Mouse (Mus musculus) cerebellum, adult 2 months (tissue): ENCODE results near the gene Plcb3. TPM values are rescaled to one million over a fixed set of nuclear protein-coding genes. Genes with fewer than 3 reads are reported as not detected.
"Not testable (repeated sequence)": the region's sequence is repeated elsewhere in the genome, so short reads cannot be mapped to it uniquely, and the experiment has no call there.

ENCODE experiments used
- DNase-seq, 2 experiments: peaks; one replicate each; pipeline ENCODE4 v3.0.0; 2021
- H3K27ac ChIP-seq: fragments of 200-500 bp; 2 replicates; pipeline ENCODE4 v1.5.1; 2012; ENCODE audit warnings: low read length, control low read depth, inconsistent platforms; ENCODE audit not compliant: insufficient read depth
- H3K27me3 ChIP-seq: fragments of 200-500 bp; 2 replicates; pipeline ENCODE4 v1.6.1; 2012; ENCODE audit warnings: inconsistent platforms, mild to moderate bottlenecking, low read length, moderate library complexity; ENCODE audit not compliant: control insufficient read depth, insufficient read depth
- H3K4me1 ChIP-seq: fragments of 200-500 bp; 2 replicates; pipeline ENCODE4 v1.6.1; 2011; ENCODE audit warnings: low read length; ENCODE audit not compliant: control insufficient read depth, insufficient read depth
- H3K4me3 ChIP-seq: fragments of 200-500 bp; replicated peaks from 2 replicates; pipeline ENCODE3; 2011; ENCODE audit warnings: mild to moderate bottlenecking, low read depth, low read length, control low read depth; ENCODE audit not compliant: insufficient read depth
- CTCF ChIP-seq: fragments of 200-500 bp; IDR thresholded peaks from 2 replicates; pipeline ENCODE4 v1.5.1; 2011; ENCODE audit warnings: low read depth, mild to moderate bottlenecking, control low read depth, low read length, moderate library complexity, borderline replicate concordance; ENCODE audit not compliant: insufficient read depth
- POLR2A ChIP-seq: fragments of 200-500 bp; IDR thresholded peaks from 2 replicates; pipeline ENCODE4 v1.6.1; 2011; ENCODE audit warnings: low read length, control low read depth, borderline replicate concordance; ENCODE audit not compliant: insufficient read depth
- WGBS: fragments of 180-500 bp; shearing (Covaris S2); methylation state at CpG from one replicate; pipeline ENCODE4 v1.1.7; 2018; 5-methylcytosine and 5-hydroxymethylcytosine counted together
- polyA plus RNA-seq: library from polyadenylated mRNA; depleted of rRNA; stranded (reverse); fragments of >200 nt; gene quantifications from 2 replicates; pipeline ENCODE4 v1.2.3, GENCODE M21; 2012

Plcb3 gene
- polyA plus RNA-seq, 1 experiment, result 53.2 TPM

- WGBS, result 84% methylated on average over 8 of the region's 8 CpGs
- H3K4me3 ChIP-seq, result no peak overlapping the region
Measured at GRCm38 (mm10) chr19:6994002-6994401, 17.7 kb upstream of the Plcb3 start.

GRCm38 (mm10) chr19:6993011-6993770 lies 16.9 kb upstream of the Plcb3 start:
- peak overlapping the region; percentile 94 for H3K4me3 ChIP-seq
- peaks cover 12% of the 10 kb centered on the region for H3K4me1 ChIP-seq
- peak overlapping the region; percentile 14; the same call in 1 of the 2 replicates for H3K27ac ChIP-seq
- no peaks in the 10 kb centered on the region for H3K27me3 ChIP-seq
- 57% methylated on average over 14 of the region's 14 CpGs for WGBS
- DNase-seq, result no peak
- TF ChIP-seq POLR2A (no peak), CTCF (no peak)

More at GRCm38 (mm10) chr19:6994002-6994401, 17.7 kb upstream of the Plcb3 start:
- TF ChIP-seq CTCF, result no peak
- no peak for TF ChIP-seq POLR2A
- no peak for DNase-seq
- peaks cover 12% of the 10 kb centered on the region for H3K4me1 ChIP-seq
- H3K27me3 ChIP-seq, result no peaks in the 10 kb centered on the region
- H3K27ac ChIP-seq, result no peak overlapping the region

GRCm38 (mm10) chr19:6992011-6992858 lies 16.0 kb upstream of the Plcb3 start, which contains the start of gene Dnajc4:
TSS of gene Dnajc4 (minus strand) at chr19:6992572.
- Histone ChIP-seq H3K4me1 (peaks cover 12% of the 10 kb centered on the region), H3K27me3 (no peaks in the 10 kb centered on the region), H3K4me3 (peak within 1 kb of the TSS; percentile 94), H3K27ac (peak within 1 kb of the TSS; percentile 17; the same call in 1 of the 2 replicates)
- peak; percentile 28; the same call in 1 of the 2 replicates for TF ChIP-seq POLR2A
- TF ChIP-seq CTCF, result no peak
- WGBS, result under 1% methylated on average over 37 of the region's 37 CpGs
- DNase-seq, result peak; percentile 94 to 96

GRCm38 (mm10) chr19:6991166-6991565 lies 14.9 kb upstream of the Plcb3 start:
- WGBS, result 93% methylated on average over 6 of the region's 6 CpGs
- not testable (repeated sequence) for H3K4me3 ChIP-seq, DNase-seq, H3K27me3 ChIP-seq, H3K27ac ChIP-seq
- H3K4me1 ChIP-seq, result peaks cover 10% of the 10 kb centered on the region

- WGBS, result 90% methylated on average over 6 of the region's 6 CpGs
- Histone ChIP-seq H3K27ac (no peak overlapping the region), H3K4me3 (no peak overlapping the region), H3K4me1 (peaks cover 12% of the 10 kb centered on the region), H3K27me3 (no peaks in the 10 kb centered on the region)
- TF ChIP-seq CTCF (no peak), POLR2A (no peak)
- DNase-seq, result peak; percentile 11 to 16
Measured at GRCm38 (mm10) chr19:6990712-6991111, 14.4 kb upstream of the Plcb3 start.

- Histone ChIP-seq H3K4me1 (peaks cover 7% of the 10 kb centered on the region), H3K27ac (no peak overlapping the region), H3K4me3 (no peak overlapping the region), H3K27me3 (no peaks in the 10 kb centered on the region)
- TF ChIP-seq CTCF (no peak), POLR2A (no peak)
- peak in 1 of 2 experiments; percentile 18 for DNase-seq
- WGBS, result 83% methylated on average over 8 of the region's 8 CpGs
Measured at GRCm38 (mm10) chr19:6989251-6989650, 13.0 kb upstream of the Plcb3 start.

GRCm38 (mm10) chr19:6987904-6988285 lies 11.6 kb upstream of the Plcb3 start:
- H3K4me3 ChIP-seq, result peak overlapping the region; percentile 76
- no peak for TF ChIP-seq POLR2A
- TF ChIP-seq CTCF, result no peak
- WGBS, result 1% methylated on average over 8 of the region's 8 CpGs
- H3K27ac ChIP-seq, result peak overlapping the region; percentile 54
- H3K27me3 ChIP-seq, result no peaks in the 10 kb centered on the region
- H3K4me1 ChIP-seq, result peaks cover 5% of the 10 kb centered on the region
- no peak for DNase-seq

GRCm38 (mm10) chr19:6987061-6987903 lies 11.0 kb upstream of the Plcb3 start, which contains the start of gene Vegfb:
TSS of gene Vegfb (minus strand) at chr19:6987651.
- TF ChIP-seq POLR2A, result no peak
- TF ChIP-seq CTCF, result no peak
- H3K27ac ChIP-seq, result peak within 1 kb of the TSS; percentile 66
- H3K4me3 ChIP-seq, result peak within 1 kb of the TSS; percentile 76
- no peaks in the 10 kb centered on the region for H3K27me3 ChIP-seq
- under 1% methylated on average over 79 of the region's 85 CpGs for WGBS
- peaks cover 4% of the 10 kb centered on the region; the same call in 1 of the 2 replicates for H3K4me1 ChIP-seq
- peak; percentile 75 to 81 for DNase-seq
